Mouse (Mus musculus): ENCODE measurements around the gene Chst5.

Gene Chst5

DNA sequence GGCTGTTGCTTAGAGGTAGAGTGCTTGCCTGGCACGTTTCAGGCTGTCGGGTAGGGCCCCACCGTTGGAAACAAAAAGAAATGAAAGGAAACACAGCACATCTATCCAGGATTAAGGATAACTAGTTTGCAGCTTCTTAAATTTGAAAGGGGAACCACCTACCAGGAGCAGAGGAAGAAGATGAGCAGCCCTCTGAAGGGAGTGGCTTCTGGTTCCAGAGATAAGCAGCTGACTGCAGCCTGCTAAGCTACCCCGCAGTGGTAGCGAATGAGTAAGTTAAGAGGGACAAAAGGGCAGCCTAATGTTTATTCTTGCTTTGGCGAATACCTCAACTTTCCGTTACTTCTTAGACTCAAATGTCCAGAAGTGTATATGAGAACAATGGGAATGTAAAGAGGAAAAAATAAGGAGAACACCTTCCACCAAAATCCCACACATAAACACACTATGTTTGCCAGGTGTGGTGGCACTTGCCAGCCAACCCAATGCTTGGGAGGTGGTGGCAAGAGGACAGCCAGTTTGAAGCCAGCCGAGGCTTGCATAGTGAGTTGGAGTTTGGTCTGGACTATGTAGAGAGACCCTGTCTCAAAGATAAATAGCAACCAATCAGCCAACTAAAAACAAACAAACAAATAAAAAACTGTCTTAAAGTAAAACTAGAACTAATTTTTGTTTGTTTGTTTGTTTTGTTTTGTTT, 19.5 kb upstream of the Chst5 start:
- no peak for DNase-seq (ENCODE audit: inconsistent ontology term)

DNA sequence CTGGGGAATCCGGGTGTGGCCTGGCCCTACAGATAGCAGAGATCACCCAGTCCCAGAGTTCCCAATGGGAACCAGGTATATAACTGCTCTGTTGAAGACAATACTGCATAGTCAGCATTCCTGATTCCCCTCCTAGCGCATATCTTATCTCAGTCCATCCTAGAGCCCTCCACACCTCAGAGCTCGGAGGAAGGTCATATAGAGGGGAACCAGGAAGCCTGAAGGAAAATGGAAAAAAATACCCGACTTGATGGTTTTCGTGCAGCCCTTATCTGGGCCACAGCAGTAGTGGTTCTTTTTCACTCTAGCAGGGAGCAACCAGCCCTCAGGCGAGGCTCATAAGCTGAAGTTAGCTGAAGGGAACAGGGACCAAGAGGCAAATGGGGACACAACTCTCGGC, 14.7 kb upstream of the Chst5 start:
- DNase-seq (ENCODE audit: inconsistent ontology term), result no peak

DNA sequence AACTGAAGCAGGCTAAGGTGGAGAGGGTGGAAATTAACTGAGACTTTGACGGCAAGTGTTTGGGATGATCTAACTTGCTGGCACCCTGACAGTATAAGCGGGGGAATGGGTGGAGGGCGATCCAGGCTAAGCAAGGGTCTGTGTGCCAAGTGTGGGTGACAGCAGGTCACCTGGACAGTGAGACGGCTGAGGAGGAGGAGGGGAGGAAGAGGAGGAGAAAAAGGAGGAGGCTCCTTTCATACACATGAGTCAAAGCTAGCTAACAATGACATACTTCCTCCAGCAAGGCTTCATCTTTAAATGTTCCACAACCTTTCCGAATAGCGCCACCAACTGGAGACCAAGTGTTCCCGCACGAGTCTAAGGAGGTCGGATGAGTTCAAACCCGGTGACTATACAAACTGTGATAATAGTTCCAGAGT, 13.1 kb upstream of the Chst5 start:
- DNase-seq (ENCODE audit: inconsistent ontology term), result peak; percentile 61

DNA sequence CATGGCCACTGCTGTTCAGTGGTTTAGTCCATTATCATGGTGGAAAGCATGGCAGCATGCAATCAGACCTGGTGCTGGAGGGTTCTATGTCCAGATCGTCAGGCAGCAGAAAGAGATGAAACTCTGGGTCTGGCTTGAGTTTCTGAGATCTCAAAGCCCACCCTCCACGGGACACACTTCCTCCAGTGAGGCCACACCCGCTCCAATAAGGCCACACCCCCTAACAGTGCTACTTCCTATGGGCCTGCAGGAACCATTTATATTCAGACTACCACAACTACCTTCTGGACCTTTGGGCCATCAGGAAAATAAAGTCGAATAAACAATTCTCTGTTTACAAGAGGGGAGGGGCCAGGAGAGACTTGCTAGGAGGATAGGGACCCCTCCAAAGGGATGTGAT, 10.7 kb upstream of the Chst5 start:
- DNase-seq (ENCODE audit: inconsistent ontology term), result no peak

DNA sequence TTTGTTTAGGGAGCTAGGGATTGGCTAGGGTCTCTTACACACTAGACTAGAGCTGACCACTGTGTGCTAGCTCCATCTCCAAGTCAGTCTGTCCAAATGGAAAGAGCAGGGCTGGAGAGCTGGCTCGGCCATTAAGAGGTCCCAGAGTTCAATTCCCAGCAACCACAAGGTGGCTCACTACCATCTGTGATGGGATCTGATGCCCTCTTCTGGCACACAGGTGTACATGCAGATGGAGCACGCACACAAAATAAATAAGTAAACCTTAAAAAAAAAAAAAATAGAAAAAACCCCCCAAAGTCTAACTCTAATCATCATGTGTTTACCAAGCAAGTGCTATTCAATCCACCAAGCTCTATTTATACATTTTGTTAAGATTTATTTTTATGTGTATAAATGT, 9.4 kb upstream of the Chst5 start:
- DNase-seq (ENCODE audit: inconsistent ontology term), result no peak

DNA sequence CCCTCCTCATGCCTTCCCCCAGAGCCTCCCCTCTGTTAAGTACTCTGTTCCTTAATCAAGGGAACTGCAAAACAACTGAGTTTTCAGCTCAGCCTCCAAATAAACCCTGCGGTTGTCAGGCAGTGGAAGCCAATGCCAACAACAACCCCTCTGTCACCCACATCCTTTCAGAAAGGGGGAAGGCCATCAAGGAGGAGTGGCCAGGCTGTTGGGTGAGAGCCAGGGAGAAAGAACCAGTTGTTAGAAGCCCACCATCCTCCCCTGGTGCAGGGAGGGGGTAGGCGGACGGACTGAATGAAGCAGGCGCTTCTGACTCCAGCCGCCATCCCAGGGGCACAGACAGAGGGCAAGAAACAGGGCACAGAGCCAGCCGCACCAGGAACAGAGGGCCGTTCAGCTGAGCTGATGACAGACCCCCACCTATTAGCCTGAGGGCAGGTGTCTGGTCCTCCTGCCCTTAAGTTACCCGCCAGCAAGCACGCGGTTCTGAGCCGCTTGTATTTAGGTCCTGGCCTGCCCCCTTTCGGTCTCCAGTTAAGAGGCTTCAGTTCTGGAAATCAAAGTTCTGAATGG, 2.7 kb upstream of the Chst5 start:
- DNase-seq (ENCODE audit: inconsistent ontology term), result peak; percentile 30

DNA sequence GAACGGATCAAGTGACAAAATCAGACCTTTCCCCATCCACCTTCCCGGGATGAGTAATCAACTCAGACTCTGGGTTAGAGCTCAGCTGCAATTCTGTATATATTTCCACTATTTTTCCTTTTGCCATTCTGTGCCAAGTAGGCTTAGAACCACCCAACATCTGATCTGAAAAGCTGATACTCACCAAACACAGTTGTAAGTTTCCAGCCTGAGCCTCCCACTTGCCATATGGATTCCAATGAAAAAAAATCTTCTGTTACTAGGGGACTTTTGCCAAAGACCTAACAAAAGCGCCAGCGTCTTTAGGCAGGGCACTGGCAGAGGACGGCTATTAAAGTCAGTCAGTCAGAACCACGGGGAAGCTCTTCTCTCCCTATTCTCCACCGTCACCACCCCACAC, 1.3 kb upstream of the Chst5 start:
- DNase-seq (ENCODE audit: inconsistent ontology term), result no peak

DNA sequence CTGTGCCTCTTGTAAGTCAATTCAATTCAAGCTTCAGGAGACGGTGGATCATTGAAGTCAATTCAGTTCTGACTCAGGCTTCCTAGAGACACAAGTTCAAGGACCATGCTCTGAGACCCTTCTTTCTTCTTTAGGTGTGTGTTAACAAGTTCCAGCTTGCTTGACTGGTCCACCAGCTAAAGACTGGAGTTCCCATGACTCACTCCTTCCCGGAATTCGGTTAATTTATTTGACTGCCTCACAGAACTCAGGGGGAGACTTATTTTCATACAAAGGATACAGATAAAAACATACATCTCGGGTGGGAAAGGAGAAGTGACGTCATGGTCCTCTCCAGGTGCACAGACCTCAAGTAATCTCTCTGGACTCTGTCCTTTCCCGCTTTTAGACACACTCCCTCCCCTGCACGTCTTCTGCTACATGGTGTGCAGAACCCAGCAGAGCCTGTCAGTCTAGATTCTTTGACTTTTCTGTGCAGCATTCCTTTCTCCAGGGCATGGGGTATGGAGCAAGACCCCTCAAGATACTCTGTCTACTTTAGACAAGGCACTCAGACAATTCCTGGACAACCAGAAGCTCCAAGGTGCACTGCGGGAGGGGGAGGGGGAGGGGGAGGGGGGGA, 4.6 kb downstream of the Chst5 start:
- DNase-seq (ENCODE audit: inconsistent ontology term), result no peak

DNA sequence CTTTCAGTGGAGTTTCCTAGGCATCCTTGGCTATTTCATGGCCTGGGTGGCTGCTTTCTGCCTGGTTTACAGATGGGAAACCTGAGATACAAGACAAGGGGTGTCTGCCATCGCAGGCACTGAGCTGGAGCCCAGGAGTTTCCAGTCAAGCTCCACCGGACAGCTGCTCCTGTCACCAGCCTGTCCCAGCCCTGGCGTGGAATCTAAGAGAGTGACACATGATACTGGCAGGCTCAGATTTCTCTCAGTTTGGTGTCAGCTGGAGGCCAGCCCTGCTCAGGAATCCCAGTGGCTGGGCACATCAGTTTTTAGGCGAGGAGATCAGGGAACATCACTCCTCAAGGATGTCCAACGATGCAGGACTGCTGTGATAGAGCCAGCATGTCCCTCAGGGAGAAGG, 8.2 kb downstream of the Chst5 start:
- DNase-seq (ENCODE audit: inconsistent ontology term), result peak; percentile 37

DNA sequence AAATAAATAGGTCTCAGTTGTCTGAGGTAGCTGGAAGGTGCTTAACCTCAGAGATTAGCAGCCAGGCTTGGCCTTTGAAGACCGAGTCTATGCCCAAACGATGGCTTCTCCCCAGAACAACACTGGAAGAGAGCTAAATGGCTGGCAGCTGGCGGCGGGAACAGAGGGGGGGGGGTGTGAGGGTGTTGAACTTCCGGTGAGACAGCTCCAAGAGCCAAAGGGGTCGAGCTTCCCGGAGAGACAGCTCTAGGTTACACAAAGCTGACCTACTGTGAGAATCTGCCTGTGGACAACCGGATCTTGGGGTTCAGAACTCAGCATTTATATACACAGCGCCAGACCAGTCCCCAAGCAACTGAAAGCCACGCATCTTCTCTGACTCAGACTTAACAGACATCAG, 11.7 kb downstream of the Chst5 start:
- DNase-seq (ENCODE audit: inconsistent ontology term), result no peak

DNA sequence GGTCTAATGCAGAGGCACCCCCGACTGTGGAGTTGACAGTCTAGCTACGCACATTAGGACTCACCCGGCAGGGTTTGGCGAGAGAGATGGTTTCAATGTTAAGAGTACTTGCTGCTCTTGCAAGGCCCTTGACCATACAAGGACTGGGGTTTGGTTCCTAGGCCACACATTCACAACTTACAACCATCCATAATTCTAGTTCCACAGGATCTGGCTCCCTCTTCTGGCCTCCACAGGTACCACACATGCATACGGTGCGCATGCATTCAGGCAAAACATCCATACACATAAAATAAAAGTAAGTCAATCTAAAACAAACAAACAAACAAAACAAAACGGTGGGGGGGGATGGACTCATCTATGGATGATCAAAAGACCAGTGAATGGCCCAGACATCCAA, 15.3 kb downstream of the Chst5 start:
- no peak for DNase-seq (ENCODE audit: inconsistent ontology term)

DNA sequence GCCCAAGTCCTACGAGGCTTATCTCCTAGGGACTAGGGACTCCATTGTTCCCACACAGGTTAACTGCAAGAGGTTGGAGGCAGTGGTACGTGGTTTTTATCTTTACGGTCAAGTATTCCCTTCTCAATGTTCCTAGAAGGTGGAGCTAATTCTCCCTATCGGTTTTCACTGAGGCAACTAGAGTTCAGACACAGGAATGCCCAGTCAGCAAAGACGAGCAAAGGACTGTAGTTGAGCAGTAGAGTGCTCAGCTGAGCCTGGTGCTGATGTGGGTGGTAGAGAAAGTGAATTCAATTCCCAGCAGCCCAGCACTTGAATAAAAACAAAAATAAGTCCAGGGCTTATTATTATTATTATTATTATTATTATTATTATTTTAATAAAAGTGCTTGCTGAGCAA, 17.6 kb downstream of the Chst5 start:
- DNase-seq (ENCODE audit: inconsistent ontology term), result no peak

DNA sequence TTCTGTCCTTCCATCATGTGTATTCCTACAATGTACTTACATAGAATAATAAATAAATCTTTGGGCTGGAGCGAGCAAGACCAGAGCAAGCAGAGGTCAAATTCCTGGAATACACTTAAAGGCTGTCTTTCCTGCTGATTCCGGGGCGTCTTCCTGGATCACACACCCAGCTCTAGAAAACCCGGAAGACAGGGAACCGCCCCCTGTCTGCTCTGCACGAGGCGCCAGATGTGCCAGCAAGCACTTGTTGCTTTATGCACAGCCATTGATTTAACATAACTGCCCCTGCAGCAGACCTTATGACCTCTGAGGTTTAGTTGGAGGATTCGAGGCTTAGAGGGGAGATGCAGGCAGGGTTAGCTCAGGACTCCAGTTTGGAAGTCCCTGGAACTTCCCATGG, 18.3 kb downstream of the Chst5 start:
- DNase-seq (ENCODE audit: inconsistent ontology term), result no peak

DNA sequence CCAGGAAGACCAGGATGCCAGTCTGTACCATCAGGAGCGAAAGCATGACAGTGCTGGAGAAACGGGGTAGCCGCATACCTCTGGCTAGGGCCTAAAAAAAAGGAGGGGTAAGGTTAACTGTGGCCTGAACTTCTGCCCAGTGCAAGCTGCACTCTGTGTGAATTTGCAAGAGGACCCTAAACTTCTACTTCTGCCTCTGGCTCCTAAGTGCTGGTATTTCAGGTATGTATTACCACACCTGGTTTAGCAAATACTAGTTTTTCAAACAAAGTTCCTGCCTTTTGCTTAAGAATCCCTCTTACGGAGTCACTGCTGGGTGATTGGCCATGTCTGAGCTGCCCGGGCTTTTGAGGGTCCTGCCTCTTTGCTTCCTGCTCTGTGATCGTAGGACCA, 19.3 kb downstream of the Chst5 start:
- DNase-seq (ENCODE audit: inconsistent ontology term), result no peak

DNA sequence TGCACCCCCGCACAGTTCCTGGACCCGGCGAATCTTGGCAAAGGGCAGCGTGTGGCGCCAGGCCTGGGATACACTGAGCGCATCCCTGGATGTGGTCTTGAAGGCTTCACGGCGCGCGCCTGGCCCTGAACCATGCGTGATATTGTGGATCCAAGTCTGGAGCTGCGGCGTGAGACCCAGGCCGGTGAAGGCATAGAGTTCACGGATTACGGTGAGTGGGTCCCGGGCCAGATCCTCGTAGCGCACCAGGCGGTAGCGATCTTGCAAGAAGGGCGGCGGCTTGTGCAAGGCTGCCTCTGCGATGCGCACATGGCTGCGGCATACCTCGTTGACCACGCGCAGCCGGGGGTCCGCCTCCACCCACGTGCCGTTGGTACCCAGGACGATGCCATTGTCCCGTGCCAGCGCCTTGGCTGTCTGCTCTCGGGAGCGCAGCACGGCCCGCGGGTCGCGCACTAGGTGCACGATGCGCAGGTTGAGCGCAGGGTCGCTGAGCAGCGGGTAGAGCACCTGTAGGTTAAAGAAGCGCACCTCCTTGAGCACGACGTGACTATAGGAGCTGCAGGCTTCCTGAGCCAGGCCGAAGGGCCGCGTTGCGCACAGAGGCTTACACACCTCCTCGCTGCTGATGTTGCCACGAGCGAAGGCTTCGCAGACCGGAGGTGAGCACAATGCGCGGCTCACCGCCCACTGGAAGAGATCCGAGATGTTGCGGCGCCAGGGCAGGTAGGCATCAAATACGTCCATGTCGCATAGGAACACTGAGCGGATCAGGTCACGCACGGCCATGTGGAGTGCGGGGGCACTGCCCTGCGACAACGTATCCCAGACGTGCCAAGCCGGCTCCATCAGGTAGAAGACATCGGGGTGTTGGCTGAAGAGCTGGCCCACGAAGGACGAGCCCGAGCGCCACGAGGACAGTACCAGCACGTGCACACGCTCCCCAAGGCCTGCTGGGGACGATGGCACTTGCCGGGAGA, 20.0 kb downstream of the Chst5 start:
- DNase-seq (ENCODE audit: inconsistent ontology term), result no peak

DNA sequence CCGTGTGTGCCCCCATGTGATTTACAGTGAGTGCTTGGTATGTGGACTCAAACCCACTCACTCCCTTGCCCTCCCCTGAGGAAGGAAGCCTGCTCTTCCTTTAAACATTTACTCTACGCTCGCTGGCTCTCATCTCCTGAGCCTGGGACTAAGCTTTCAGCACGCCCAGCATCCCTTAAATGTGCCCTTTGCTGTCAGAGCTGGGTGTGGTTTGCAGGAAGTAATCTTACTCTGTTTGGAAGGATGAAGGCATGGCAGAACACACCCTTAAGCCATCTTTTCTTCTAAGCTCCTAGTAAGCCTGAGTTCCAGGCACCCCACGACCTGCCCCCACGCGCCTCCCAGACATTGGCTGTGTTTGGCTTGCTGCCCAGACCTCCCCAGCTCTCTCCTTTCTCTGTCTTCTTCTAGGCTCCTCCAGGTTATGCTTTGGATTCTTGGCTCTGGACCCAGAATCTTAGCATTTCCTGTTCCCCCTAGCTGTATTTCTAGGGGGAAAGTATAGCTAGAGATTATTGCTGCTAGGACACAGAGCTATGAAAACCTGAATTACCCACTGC, 22.1 kb downstream of the Chst5 start:
- no peak for DNase-seq (ENCODE audit: inconsistent ontology term)

DNA sequence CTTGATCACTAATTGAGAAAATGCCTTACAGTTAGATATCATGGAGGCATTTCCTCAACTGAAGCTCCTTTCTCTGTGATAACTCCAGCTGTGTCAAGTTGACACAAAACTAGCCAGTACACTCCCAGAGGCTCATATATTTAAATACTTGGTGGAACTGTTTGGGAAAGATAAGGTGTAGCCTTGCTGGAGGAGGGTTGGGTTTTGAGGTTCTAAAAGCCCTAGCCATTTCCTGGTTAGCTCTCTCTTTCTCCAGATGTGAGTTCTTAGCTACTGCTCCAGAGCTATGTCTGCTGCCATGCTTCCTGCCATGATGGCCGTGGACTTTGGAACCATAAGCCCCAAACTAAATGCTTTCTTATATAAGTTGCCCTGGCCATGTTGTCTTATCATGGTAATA, 22.8 kb downstream of the Chst5 start:
- DNase-seq (ENCODE audit: inconsistent ontology term), result no peak

DNA sequence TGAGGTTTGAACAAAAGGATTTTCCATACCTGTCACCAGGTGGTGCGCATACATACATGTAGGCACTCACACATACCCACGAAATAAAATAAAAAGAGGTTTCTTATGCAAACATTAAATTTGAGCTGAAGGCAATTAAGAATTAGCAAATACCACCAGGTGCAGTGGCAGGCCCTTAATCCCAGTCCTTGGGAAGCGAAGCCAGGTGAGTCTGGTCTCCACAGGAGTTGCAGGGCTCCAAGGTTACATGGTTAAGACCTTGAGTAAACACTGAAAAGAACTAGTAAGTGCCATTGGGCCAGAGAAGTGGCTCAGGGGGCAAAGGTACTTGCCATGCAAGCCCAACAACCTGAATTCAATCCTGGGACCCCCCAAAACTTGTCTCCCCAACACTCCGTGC, 26.6 kb downstream of the Chst5 start:
- no peak for DNase-seq (ENCODE audit: inconsistent ontology term)

DNA sequence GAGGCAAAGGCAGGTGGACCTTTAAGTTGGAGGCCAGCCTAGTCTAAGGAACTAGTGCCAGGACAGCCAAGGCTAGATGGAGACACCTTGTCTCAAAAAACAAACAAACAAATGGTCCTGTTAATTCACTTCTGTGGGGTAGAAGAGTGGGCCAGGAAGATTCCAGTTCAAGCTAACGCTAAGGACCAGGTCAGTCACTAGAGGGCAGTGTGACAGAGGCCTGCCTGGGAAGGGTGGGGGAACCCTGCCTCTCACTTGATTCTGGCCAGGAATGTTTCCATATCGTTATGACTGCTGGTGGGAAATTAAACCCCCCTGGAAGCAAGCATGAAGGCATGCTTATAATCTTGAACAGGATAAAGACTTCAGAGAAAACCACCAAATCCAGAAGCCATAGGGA, 28.7 kb downstream of the Chst5 start:
- DNase-seq (ENCODE audit: inconsistent ontology term), result peak; percentile 48

DNA sequence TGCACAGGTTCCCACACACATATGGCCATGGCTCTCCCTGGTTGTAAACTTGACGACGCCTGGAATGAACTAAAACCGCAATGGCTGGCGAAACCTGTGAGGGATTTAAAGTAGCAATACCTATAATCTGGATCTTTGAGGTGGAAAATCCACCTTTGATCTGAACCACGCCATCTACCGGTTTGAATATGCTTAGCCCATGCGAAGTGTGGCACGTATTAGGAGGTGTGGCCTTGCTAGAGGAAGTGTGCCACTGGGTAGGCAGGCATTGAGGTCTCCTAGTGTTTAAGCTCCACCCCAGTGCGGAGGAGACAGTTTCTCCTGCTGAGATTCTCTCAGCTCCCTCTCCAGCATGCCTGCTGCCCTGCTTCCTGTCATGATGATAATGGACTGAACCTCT, 32.5 kb downstream of the Chst5 start:
- no peak for DNase-seq (ENCODE audit: inconsistent ontology term)

DNA sequence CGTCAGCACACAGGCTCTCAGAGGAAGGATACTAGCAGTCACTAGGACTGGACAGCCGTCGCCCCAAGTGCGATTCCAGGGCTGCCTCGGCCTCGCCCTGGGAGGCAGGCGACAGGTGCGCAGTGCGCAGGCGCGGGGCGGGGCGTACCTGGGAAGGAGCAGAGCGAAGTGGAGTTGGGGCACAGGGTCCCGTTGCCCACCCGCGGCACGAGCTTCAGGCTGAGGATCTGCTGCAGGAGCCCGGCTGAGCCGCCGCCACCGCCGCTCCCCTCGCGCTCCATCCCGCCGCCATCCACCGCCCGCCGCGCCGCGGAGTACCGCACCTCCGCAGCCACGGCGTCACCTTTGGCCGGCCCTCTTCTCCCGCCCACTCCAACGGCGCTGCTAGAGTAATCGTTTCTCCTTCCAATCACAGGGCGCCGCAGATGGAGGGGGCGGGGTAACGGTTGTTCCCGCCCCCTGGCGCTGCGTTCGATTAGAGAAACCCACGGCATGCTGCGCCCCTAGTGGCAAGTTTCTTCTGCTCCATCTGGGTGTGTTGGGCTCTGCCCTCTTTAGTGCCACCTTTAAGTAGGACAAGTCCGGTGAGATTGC, 33.8 kb downstream of the Chst5 start, which contains the start of gene Tmem170:
Gene Tmem170 (minus strand): TSS at position 396 of the 594 bp plus-strand sequence.
- peak; percentile 99 for DNase-seq (ENCODE audit: inconsistent ontology term)

DNA sequence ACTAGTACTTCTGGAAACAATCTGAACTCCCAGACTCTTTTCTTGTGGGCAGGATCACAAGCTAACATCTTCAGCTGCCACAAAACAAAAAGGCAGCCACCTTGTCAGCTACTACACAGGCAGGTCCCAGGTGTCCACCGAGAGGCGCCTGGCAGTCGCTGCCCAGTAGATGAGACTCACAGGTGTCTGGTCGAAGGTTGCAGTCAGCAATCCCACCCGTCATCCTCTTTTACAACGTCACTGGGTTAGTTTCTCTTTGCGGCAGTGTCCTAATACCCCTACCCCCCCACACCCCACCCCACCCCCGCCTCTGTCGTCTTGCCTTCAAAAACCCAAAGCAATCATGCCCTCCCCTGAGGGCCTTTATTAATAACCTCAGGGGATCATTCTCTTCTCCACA, 34.5 kb downstream of the Chst5 start:
- no peak for DNase-seq (ENCODE audit: inconsistent ontology term)
